Mouse (Mus musculus) MEL-GATA-1-ER (cell line): ENCODE measurements at regions not wholly inside any gene's neighbourhood (a gene's known extent, or its start where the extent isn't known, plus 50 kb on each side); places are given as distances from the start of the nearest gene placed in this dataset.
A peak's percentile ranks its signal among the peaks of the same experiment; 100 is the strongest.

Source experiments
- DNase-seq: peaks from one replicate; pipeline ENCODE4 v3.0.0-alpha.2; 2012; ENCODE audit warnings: low read depth; ENCODE audit errors: extremely low read depth

GRCm38 (mm10) chr12:13164791-13165190 lies 84.2 kb downstream of the Ddx1 start:
- DNase-seq = peak; percentile 54

- DNase-seq = no peak
These were observed 88.0 kb downstream of the Ddx1 start for GRCm38 (mm10) chr12:13161051-13161450.

- no peak for DNase-seq
These were observed 89.5 kb downstream of the Ddx1 start for GRCm38 (mm10) chr12:13159346-13160055.

GRCm38 (mm10) chr12:13157666-13158381 lies 91.2 kb downstream of the Ddx1 start:
- no peak for DNase-seq

- no peak for DNase-seq
These were observed 91.9 kb downstream of the Ddx1 start for GRCm38 (mm10) chr12:13157089-13157488.

- DNase-seq = no peak
These were observed 98.3 kb downstream of the Ddx1 start for GRCm38 (mm10) chr12:13150751-13151150.

GRCm38 (mm10) chr12:13147251-13147650 lies 101.8 kb downstream of the Ddx1 start:
- no peak for DNase-seq

- DNase-seq = no peak
These were observed 103.6 kb downstream of the Ddx1 start for GRCm38 (mm10) chr12:13145186-13146115.

- no peak for DNase-seq
These were observed 104.3 kb downstream of the Ddx1 start for GRCm38 (mm10) chr12:13144739-13145138.

- no peak for DNase-seq
These were observed 108.4 kb downstream of the Ddx1 start for GRCm38 (mm10) chr12:13140636-13141035.

- DNase-seq = no peak
These were observed 109.8 kb downstream of the Ddx1 start for GRCm38 (mm10) chr12:13139189-13139588.

- no peak for DNase-seq
These were observed 114.8 kb downstream of the Ddx1 start for GRCm38 (mm10) chr12:13134168-13134567.

- DNase-seq = no peak
These were observed 119.3 kb downstream of the Ddx1 start for GRCm38 (mm10) chr12:13129677-13130082.

GRCm38 (mm10) chr12:13127407-13127806 lies 121.6 kb downstream of the Ddx1 start:
- DNase-seq = no peak

GRCm38 (mm10) chr12:13125054-13125453 lies 124.0 kb downstream of the Ddx1 start:
- DNase-seq = no peak

- no peak for DNase-seq
These were observed 126.7 kb downstream of the Ddx1 start for GRCm38 (mm10) chr12:13122282-13122681.

GRCm38 (mm10) chr12:13120581-13120980 lies 128.4 kb downstream of the Ddx1 start:
- no peak for DNase-seq

GRCm38 (mm10) chr12:13119653-13120052 lies 129.4 kb downstream of the Ddx1 start:
- no peak for DNase-seq

GRCm38 (mm10) chr12:13118026-13118425 lies 131.0 kb downstream of the Ddx1 start:
- DNase-seq = no peak

- no peak for DNase-seq
These were observed 134.7 kb downstream of the Ddx1 start for GRCm38 (mm10) chr12:13114341-13114740.

- no peak for DNase-seq
These were observed 142.1 kb downstream of the Ddx1 start for GRCm38 (mm10) chr12:13106931-13107330.
